Mouse (Mus musculus): ENCODE measurements around the gene Car1.
"Not testable (repeated sequence)": the region's sequence is repeated elsewhere in the genome, so short reads cannot be mapped to it uniquely, and the experiment has no call there.

Gene Car1

GRCm38 (mm10) chr3:14808211-14808610, at the start of gene Car1:
Gene Car1 (minus strand): TSS chr3:14808368.
- DNase-seq (ENCODE audit: low spot score in 2 of 2): no peak

- no peak for DNase-seq (ENCODE audit: low spot score in 2 of 2)
Measured at GRCm38 (mm10) chr3:14857874-14858273, 49.7 kb upstream of the Car1 start.

GRCm38 (mm10) chr3:14854446-14854845, 46.3 kb upstream of the Car1 start:
- no peak for DNase-seq (ENCODE audit: low spot score in 2 of 2)

DNA sequence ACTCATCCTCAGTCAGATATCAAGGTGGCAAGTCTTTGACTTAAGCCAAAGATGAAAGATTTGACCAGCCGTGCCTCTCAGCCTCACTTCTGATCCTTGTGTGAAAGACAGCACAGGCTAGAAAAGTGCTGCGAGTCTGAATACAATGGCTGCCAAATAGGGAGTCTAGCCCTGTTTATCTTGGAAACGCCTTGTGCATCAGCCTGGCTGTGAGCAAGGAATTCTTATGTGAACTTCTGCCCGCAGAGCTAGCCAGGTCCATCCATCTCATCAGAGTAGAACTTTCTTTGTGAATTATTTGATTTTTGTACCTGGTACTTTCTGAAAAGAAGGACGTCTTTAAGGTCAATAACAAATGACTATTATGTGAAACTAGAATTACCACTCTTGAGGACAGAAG, 45.8 kb upstream of the Car1 start:
- DNase-seq (ENCODE audit: low spot score in 2 of 2): no peak

- no peak for DNase-seq (ENCODE audit: low spot score in 2 of 2)
Measured at GRCm38 (mm10) chr3:14848587-14849254, 40.6 kb upstream of the Car1 start.

DNA sequence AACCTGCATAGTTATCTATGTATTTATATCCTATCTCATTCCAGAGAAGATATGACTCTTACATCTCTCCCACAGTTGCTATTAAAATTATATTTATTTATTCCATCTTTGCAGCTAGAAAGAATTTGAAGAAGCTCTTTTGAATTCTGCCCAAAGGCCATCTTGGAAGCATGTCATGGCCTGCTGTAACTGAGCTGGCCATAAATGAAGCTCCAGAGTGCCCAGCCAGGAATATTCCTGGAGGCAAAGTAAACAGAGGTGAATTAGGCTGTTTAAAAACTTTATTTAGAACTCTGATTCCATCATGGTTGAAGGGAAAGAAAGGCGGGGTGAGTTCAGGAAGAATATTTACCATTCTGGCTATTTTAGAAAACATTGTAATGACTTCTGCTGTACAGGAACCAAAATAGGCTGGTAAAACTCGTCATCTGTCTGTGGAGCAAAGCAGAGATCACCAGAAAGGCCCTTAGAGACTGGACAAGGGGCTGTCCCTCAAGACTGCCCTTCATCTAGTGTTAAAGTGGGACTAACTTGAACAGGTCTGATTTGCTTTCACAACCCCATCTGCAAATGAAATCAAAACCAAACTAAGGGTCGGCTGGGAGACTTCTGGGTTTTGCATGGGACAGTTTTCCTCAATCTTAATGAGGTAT, 31.4 kb upstream of the Car1 start:
- DNase-seq (ENCODE audit: low spot score in 2 of 2): no peak

DNA sequence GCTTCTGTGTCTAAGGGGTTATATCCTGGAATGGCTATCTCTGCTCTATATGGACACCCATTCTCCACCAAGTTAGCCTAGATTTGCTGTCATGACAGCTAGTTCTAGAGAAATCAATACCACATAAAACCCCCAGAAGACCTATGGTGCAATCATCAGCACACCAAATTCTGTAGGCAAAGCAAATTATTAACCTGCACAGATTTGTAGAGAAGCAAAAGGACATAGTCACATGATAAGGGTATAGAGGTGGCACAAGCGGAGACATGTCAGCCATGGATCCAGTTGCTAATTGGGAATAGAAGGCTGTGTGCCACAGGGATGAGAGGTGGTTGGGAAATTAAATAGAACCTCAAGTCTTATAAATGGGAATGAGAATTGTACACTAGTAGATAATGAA, 30.8 kb upstream of the Car1 start:
- DNase-seq (ENCODE audit: low spot score in 2 of 2): no peak

GRCm38 (mm10) chr3:14832766-14833165, 24.6 kb upstream of the Car1 start:
- no peak for DNase-seq (ENCODE audit: low spot score in 2 of 2)

DNA sequence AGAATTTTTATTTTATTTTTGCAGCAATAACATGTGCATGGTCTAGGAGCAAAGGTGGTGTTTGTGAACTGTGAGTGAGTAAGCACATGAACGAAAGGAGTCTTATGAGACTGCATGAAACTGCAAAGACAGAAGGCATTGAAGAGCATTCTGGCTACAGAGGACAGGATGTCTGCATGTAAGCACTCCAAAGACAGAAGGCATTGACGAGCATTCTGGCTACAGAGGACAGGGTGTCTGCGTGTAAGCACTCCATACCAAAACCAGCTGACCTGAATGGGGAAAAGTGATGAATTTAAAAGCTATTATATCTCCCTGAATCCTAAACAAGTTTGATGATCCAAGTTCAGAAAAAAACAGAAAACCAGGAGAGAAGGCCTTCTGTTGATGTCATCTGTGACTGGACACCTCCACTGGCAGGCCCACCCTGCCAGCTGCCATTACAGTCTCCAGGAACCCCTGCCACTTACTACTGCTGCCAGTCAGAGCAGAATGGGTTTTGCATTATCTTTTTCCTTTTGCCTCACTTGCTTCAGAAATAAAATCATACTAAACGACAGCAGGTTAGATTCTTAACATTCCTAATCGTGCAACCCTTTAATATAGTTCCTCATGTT, 23.2 kb upstream of the Car1 start:
- no peak for DNase-seq (ENCODE audit: low spot score in 2 of 2)

GRCm38 (mm10) chr3:14828896-14829295, 20.7 kb upstream of the Car1 start:
- DNase-seq (ENCODE audit: low spot score in 2 of 2): no peak

GRCm38 (mm10) chr3:14819844-14820504, 11.8 kb upstream of the Car1 start:
- DNase-seq (ENCODE audit: low spot score in 2 of 2): no peak

DNA sequence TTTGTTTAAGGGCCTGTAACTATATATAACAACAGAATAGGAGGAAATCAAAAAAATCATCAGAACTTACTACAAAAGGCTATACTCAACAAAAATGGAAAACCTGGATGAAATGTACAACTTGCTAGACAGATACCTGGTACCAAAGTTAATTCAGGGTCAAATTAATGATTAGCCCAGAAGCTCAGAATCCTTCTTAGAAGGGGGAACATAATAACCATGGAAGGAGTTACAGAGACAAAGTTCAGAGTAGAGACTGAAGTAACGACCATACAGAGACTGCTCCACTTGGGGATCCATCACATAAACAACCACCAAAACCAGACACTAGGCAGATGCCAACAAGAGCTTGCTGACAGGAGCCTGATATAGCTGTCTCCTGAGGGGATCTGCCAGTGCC, 7.2 kb upstream of the Car1 start:
- not testable (repeated sequence) for DNase-seq (ENCODE audit: low spot score in 2 of 2)

- no peak for DNase-seq (ENCODE audit: low spot score in 2 of 2)
Measured at GRCm38 (mm10) chr3:14806702-14807101, 1.5 kb downstream of the Car1 start.

DNA sequence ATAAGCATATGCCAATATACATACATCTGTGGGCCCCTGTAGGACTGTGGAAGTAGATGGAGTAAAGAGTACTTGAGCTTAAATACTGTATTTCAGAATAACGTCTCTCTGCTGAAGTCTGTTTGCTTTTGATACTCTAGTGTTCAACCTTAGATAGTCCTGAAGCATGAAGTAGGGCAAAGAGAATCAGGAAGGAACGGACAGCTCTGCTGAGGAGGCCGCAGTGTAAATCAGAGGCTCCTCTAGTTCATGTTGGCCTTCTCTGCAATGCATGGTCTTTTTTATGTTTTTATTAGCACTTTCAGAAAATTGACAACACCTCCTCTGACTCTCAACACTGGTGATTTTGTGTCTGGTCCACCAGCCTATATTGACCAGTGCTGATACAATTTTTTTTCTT, 2.2 kb downstream of the Car1 start:
- no peak for DNase-seq (ENCODE audit: low spot score in 2 of 2)

DNA sequence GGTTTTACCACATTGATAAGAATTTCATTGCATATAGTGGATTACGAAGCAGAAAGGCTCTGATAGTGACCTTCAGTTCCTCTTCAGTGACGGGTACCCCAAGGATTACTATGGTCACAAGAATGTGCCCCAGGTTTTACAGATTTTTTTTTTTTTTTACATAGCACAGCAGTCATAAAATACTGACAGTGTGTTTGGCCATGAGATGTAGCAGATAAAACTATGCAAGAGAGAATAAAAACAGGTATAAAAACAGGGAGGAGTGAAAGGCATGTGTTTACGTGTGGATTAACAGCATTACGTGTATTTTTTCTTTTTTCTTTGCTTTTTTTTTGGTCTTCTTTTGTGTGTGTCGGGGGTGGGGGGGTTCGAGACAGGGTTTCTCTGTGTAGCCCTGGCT, 3.3 kb downstream of the Car1 start:
- no peak for DNase-seq (ENCODE audit: low spot score in 2 of 2)

- no peak for DNase-seq (ENCODE audit: low spot score in 2 of 2)
Measured at GRCm38 (mm10) chr3:14797069-14797468, 11.1 kb downstream of the Car1 start.

DNA sequence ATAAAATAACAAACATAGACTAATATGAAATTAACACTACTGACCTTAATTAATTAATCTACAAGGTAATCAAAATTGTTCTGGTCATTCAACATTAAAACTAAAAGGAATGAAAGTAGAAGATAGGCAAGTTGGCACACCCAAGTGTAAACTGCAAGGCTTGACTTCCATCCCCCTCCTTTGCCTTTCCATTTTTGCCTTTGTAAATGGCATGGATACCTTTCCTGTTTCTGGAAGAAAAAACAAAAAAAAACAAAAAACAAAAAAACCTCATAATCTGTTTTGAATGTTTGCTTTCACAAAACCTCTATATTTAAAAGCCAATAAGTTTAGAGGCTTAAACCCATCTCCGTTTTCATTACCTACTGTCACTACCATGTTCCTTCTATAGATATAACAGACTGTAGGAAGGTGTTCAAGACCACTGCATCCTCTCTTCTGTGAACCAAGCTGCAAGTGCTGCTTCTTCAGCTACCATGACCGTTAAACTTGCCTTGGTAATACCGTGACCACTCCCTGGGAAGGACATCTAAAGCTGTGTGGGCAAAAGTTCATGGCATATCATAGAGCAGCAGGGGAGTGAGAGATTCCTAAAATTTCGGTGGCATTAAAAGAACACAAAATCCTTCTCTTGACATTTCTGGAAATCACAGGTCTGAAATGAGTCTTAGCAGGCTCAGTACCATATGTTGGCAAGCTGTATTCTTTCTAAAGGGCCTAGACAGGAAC, 12.7 kb downstream of the Car1 start:
- DNase-seq (ENCODE audit: low spot score in 2 of 2): no peak

- DNase-seq (ENCODE audit: low spot score in 2 of 2): no peak
Measured at GRCm38 (mm10) chr3:14792032-14792431, 16.1 kb downstream of the Car1 start.

DNA sequence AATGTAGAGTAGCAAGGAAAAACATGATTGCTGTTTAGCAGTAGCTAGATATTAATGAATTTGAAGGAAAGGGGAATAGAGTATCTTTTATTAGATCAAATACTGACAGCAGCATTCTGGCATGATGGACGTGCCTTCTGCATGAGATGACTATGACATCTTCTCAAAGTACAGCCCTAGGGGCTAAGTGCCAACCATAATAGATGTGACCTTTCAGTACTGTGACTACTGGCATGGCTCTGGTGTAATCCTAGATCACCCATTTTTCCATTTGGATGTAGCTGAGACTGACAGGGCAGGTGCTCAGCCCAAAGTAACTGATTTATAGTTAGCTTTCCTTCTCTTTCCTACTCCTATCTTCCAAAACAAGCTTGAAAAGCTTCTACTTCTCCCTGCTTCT, 20.6 kb downstream of the Car1 start:
- DNase-seq (ENCODE audit: low spot score in 2 of 2): no peak

DNA sequence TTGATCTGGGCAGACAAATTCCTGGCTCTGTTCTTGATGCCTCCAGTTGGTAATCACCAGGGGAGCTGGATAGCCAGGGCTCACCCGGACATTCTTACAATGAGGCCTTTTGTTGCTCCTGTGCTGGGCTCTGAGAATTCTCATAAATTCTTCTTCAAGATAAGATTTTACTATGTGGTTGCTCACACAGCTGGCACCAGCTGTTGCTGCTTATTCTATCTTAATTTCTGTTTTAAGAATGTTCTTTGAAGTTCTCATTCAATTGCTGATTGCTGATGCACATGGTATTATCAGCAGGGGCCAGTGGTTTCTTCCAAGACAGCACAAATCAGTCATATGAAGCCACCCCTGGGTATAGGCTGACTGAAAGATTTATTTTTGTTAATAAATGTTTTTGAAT, 21.0 kb downstream of the Car1 start:
- DNase-seq (ENCODE audit: low spot score in 2 of 2): no peak

DNA sequence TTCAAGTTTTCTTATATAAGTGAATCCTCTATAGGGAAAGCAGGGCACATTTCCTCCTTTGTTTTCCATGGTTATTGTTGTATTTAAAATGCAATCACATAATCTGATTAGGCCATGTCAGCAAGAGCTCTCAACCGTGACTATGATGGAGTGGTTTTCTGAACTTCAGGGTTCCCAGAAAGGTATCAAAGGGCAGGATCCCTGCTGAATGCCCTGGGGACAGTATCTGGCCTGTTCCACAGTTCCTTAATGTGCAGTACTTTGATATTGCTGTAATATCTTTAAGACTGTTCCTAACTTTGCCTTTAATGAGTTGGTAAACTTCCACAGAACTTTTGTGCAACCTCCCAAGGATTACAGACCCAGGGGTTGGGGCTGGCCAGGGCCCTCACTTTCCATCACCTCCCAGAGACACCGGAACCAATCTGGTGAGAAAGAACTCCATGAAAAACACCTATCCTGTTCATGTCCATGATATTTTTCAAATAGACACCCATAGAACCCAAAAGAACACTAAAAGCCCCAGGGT, 21.6 kb downstream of the Car1 start:
- no peak for DNase-seq (ENCODE audit: low spot score in 2 of 2)

- no peak for DNase-seq (ENCODE audit: low spot score in 2 of 2)
Measured at GRCm38 (mm10) chr3:14785353-14785752, 22.8 kb downstream of the Car1 start.

Data from spleen, postnatal 14 days (tissue).